Mouse (Mus musculus) small intestine, adult 2 months (tissue): Measurements from ENCODE around the gene Gpn2.

Experiments used
- CTCF ChIP-seq: fragments of 200-500 bp; IDR thresholded peaks from 2 replicates; pipeline ENCODE4 v1.5.1; 2012; ENCODE audit warnings: low read depth, mild to moderate bottlenecking, control low read depth, inconsistent platforms, low read length, moderate library complexity, mixed read lengths; ENCODE audit not compliant: insufficient replicate concordance, insufficient read length; ENCODE audit errors: extremely low read depth
- POLR2A ChIP-seq: fragments of 200-500 bp; IDR thresholded peaks from 2 replicates; pipeline ENCODE4 v1.6.1; 2012; ENCODE audit warnings: low read depth, mild to moderate bottlenecking, control low read depth, inconsistent platforms, low read length, moderate library complexity

- no peak for TF ChIP-seq POLR2A
- TF ChIP-seq CTCF = no peak
Observed at GRCm38 (mm10) chr4:133604175-133604574, 20.0 kb downstream of the Gpn2 start.
